Mouse (Mus musculus) CD8-positive naive resting alpha-beta T cell, adult 2 months (primary cell): ENCODE results near the gene Dnmt3b.
"Not testable (repeated sequence)": the region's sequence is repeated elsewhere in the genome, so short reads cannot be mapped to it uniquely, and the experiment has no call there.

ENCODE experiments used
- DNase-seq, 2 experiments: peaks; one replicate each; pipeline ENCODE4 v3.0.0; 2022; ENCODE audit warnings: low read depth in 2 of 2, low spot score in 2 of 2

Gene Dnmt3b

DNA sequence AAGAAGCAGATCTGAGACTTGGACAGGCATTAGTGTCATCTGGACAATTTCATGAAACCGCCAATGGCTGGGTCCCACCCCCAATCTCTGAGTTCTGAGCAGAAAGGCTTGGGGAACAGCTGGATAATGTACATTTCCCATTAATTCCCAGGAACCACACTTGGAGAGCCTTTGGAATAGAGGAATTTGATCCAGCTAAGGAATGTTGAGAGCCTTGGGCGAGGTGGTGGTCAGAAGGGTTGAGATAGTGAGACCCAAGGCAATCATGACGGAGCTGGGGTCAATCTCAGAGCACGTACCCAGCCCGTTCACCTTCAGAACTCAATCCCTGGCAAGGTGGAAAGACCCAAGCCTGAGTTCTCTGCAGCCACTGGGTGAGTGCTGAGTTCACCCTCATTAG, 16.0 kb upstream of the Dnmt3b start:
- no peak for DNase-seq

DNA sequence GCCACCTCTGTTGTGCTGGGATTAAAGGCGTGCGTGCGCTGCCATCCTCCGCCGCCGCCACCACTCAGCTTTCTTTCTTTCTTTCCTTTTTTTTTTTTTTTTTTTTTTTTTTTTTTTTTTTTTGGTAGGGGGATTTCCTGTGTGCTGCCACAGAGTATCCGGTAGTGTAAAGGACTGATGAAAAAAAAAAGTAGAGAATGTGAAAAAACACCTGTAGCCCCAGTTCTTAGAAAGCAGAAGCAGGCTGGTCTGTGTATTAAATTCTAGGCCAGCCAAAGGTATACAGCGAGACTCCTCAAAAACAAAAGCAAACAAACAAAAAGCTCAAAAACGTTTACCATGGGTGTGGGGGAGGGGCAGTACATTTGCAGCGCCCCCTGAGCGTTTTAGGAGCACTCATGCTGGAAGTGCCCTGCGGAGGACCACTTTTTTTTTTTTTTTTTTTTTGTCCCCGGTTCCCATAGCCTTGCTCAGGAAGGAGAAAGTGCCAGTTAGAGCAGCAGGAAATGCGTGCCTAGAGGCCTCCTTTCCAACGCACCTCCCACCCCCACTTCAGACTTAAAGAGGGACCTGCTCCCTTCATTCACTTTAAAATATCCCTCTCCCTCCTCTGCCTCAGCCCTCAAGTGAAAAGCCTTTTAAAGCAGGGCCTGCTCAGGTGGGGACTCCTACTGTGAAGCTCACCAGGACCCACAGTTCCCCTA, 10.1 kb upstream of the Dnmt3b start:
- DNase-seq: no peak

- DNase-seq: no peak
Measured at GRCm38 (mm10) chr2:153642496-153642895, 6.8 kb upstream of the Dnmt3b start.

- DNase-seq: no peak
Measured at GRCm38 (mm10) chr2:153642999-153643398, 6.3 kb upstream of the Dnmt3b start.

- DNase-seq: peak in 1 of 2 experiments; percentile 7
Measured at GRCm38 (mm10) chr2:153648773-153649297, 415 bp upstream of the Dnmt3b start.

DNA sequence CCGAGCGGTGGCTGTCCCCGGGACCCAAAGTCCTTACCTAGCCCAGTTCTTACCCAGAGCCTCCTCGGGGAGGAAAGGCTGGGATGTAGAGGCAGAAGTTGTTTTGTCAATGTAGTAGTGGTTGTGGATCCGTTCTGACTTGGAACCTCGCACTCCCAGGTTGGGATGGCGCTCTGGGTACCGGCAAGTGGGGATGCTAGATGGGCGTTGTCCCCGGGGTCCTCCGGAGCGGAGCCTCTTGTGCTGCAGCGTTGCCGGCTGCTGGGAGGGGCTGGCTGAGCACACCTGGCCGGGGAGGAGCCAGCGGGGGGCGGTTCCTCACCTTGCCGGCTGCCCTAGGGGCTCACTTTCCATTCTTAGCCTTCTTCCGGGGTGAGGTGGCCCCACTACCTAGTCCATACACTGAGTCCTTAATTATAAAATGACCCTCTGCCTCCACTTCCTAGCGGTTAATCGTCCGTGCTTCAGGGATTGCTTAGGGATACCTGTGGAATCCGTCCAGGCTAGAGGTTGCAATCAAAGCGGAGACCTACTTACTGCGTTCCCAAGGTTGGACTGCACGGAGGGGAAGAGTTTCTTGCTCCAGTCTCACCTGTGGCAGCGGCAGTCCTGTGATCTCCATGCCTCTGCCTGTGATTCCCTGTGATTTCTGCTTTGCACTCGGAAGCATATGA, 901 bp downstream of the Dnmt3b start:
- DNase-seq: peak; percentile 11 to 21

- no peak for DNase-seq
Measured at GRCm38 (mm10) chr2:153651681-153652080, 2.4 kb downstream of the Dnmt3b start.

- not testable (repeated sequence) for DNase-seq
Measured at GRCm38 (mm10) chr2:153657659-153658058, 8.4 kb downstream of the Dnmt3b start.

- DNase-seq: no peak
Measured at GRCm38 (mm10) chr2:153660616-153661015, 11.4 kb downstream of the Dnmt3b start.

- no peak for DNase-seq
Measured at GRCm38 (mm10) chr2:153665401-153665800, 16.2 kb downstream of the Dnmt3b start.

DNA sequence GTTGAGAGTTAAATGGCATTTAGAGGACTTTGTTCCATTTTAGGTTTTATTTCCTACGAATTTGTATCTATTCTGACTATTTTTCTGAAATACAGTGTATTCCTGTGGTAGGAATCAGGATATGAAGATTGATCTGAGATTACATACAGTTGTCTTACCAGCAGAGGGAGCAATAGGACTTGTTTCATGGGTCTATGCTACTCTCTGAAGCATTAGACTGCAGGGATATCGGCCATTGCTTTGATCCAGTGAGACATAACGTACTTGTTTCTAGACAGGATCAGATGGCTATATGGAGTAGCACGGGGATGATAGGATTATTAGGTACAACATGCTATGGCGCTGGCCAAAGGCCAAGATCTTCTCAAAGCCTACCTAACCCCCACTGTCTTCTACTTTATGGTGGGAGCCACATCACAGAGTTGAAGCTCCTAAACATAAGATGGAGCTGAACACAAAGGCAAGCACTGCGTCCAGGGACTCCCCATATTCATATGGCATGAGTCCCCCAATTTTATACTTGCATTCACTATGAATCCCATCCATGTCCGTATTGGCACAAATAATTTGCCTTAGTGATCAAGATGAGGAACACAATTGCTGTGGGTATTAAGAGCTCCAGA, 19.6 kb downstream of the Dnmt3b start:
- DNase-seq: no peak

- DNase-seq: no peak
Measured at GRCm38 (mm10) chr2:153670111-153670510, 20.9 kb downstream of the Dnmt3b start.

DNA sequence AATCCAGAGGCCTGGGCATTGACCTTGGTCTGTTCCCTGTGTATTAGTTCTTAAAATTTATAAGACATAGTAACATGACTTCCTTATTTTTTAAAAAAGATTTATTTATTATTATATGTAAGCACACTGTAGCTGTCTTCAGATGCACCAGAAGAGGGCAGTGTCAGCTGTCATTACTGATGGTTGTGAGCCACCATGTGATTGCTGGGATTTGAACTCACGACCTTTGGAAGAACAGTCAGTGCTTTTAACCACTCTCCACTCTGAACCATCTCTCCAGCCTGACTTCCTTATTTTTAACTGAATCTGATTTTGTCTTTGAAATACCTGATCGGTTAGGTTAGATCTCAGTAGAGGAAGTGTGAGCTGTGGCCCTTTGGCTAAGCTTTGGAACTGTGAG, 23.4 kb downstream of the Dnmt3b start:
- DNase-seq: no peak

GRCm38 (mm10) chr2:153675364-153675763, 26.1 kb downstream of the Dnmt3b start:
- DNase-seq: not testable (repeated sequence)

DNA sequence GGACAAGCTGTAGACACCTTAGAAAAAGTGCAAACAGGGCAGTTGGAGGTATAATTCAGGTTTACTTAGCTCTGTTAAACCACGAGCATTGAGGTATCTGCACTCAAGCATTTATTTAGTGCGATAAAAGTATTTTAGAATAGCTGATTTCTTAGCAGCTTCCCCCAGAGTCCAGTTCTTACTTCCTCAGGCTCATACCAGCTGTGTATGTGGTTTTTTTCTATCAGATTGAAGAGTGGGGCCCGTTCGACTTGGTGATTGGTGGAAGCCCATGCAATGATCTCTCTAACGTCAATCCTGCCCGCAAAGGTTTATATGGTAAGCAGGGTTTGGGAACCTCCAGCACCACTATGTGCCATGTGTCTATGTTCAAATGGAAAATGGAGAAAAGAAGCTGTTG, 27.7 kb downstream of the Dnmt3b start:
- no peak for DNase-seq

GRCm38 (mm10) chr2:153677550-153677949, 28.3 kb downstream of the Dnmt3b start:
- DNase-seq: no peak

- no peak for DNase-seq
Measured at GRCm38 (mm10) chr2:153679959-153680358, 30.7 kb downstream of the Dnmt3b start.

GRCm38 (mm10) chr2:153693413-153693812, 44.2 kb downstream of the Dnmt3b start:
- DNase-seq: not testable (repeated sequence)

GRCm38 (mm10) chr2:153694462-153695085, 45.3 kb downstream of the Dnmt3b start:
- peak; percentile 55 to 61 for DNase-seq

GRCm38 (mm10) chr2:153696352-153696751, 47.1 kb downstream of the Dnmt3b start, which contains the start of gene Dnmt3c:
TSS of gene Dnmt3c (plus strand) at chr2:153696652.
- DNase-seq: no peak

DNA sequence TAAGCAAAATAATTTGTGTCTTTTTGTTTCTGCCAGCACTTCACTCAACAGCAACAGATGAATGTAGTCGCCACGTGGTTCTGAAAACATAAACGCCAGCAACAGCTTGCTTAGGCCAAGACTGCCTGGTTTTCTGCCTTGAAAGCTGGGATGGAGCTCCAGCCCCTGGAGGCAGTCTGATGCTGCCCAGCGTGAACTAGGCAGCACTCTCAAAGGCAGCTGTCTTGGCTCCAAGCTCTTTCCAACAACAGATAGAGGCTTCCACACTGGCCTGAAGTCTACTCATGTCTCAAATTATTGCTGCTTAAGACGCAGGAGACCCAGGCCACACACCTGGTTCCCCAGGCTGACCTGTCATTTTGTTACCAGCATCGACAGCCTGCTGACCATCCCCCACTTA, 54.1 kb downstream of the Dnmt3b start:
- no peak for DNase-seq
